Mouse (Mus musculus): ENCODE measurements at regions not wholly inside any gene's neighbourhood (a gene's known extent, or its start where the extent isn't known, plus 50 kb on each side); places are given as distances from the start of the nearest gene placed in this dataset.

- 0 out of 2 replicates have a peak, but pooled peaks have one; percentile 40 for ATAC-seq (replicated peaks; ENCODE audit: low FRiP score)
- 0 out of 2 replicates have a peak, but pooled peaks cover 4% of the 10 kb centered on the region for H3K27me3 ChIP-seq
- H3K9ac ChIP-seq: no peak overlapping the region
- H3K9me3 ChIP-seq (replicated peaks): no peaks in the 10 kb centered on the region
- WGBS: 89% methylated on average over 17 of the region's 17 CpGs
- no peak overlapping the region for H3K4me2 ChIP-seq
- no peak overlapping the region for H3K4me3 ChIP-seq (replicated peaks)
- no peaks in the 10 kb centered on the region for H3K36me3 ChIP-seq
- no peak overlapping the region for H3K27ac ChIP-seq
- no peaks in the 10 kb centered on the region for H3K4me1 ChIP-seq
These were observed 69.3 kb upstream of the Mageb4 start for GRCm38 (mm10) chrX:86374239-86374638.

All from kidney, embryonic 15.5 days (tissue).